Mouse (Mus musculus): ENCODE measurements around the gene Pex3. TPM values are rescaled to one million over a fixed set of nuclear protein-coding genes. Genes with fewer than 3 reads are reported as not detected.

Pex3 gene
- polyA plus RNA-seq, 1 experiment from 2014 or later, result 25.1 TPM

DNA sequence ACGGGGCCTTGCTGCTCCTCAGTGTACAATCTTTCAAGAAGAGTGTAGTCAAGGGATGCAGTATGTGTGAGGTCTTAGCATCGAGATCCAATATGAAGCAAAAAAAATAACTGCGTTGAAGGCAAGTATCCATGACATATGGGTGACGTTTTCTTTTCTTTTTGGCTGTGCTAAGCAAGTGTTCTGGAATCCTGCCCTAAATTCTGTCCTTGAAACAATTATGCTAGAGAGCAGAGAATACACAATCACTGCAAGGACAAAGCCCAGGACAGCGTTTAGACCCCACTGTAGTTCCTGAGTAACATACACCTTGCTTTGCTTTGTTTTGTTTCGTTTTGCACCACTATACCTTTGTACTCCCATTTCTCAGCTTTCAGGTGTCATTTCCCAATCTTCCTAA is 73.6 kb downstream of the Pex3 start:
- Histone ChIP-seq H3K4me1 (replicated peaks; ENCODE audit: control insufficient read depth, insufficient read depth, low read length) (peaks cover 9% of the 10 kb centered on the region), H3K4me2 (ENCODE audit: low read length) (no peak overlapping the region)

DNA sequence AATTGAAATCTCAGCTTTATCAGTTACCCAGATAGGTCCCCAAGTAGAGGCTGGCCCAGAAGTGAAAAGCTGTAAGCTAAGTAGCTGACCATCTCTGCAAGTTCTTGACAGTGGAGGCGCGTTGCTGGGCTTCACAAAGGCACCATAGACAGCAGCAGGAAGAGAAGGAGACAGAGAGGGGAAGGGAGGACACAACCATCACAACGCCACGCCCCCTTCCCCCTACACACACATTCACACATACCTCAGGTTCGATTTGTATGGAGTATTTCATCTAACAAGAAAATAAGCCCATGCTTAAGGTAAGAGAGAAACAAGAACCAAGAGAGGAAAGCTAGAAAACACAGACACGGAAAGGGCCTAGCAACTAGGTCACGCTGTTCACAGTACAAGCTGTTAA is 77.8 kb downstream of the Pex3 start:
- Histone ChIP-seq H3K4me2 (ENCODE audit: low read length) (peak overlapping the region; percentile 83; the same call in 1 of the 2 replicates), H3K9ac (ENCODE audit: low read length) (no peak overlapping the region), H3K4me3 (ENCODE audit: low read depth, low read length) (peak overlapping the region; percentile 46; the same call in 1 of the 2 replicates), H3K4me1 (replicated peaks; ENCODE audit: control insufficient read depth, insufficient read depth, low read length) (peaks cover 9% of the 10 kb centered on the region), H3K27ac (ENCODE audit: low read depth) (no peak overlapping the region), H3K9me3 (ENCODE audit: control insufficient read depth, low read length) (no peaks in the 10 kb centered on the region), H3K36me3 (ENCODE audit: control insufficient read depth, insufficient read depth, low read length) (no peaks in the 10 kb centered on the region), H3K27me3 (replicated peaks; ENCODE audit: control insufficient read depth, insufficient read depth, low read length) (peaks cover 38% of the 10 kb centered on the region)
- ATAC-seq (replicated peaks; ENCODE audit: low FRiP score, low TSS enrichment, low read depth) (no peak), DNase-seq (ENCODE audit: low spot score) (no peak)
- WGBS, result 27% methylated on average over 7 of the region's 7 CpGs

More for the DNA sequence above, 73.6 kb downstream of the Pex3 start:
- WGBS, result 77% methylated on average over 6 of the region's 6 CpGs
- Histone ChIP-seq H3K4me3 (ENCODE audit: low read depth, low read length) (no peak overlapping the region), H3K27ac (ENCODE audit: low read depth) (no peak overlapping the region), H3K9ac (ENCODE audit: low read length) (no peak overlapping the region), H3K9me3 (ENCODE audit: control insufficient read depth, low read length) (no peaks in the 10 kb centered on the region), H3K36me3 (ENCODE audit: control insufficient read depth, insufficient read depth, low read length) (no peaks in the 10 kb centered on the region), H3K27me3 (replicated peaks; ENCODE audit: control insufficient read depth, insufficient read depth, low read length) (peaks cover 21% of the 10 kb centered on the region; the same call in 1 of the 2 replicates)
- ATAC-seq (replicated peaks; ENCODE audit: low FRiP score, low TSS enrichment, low read depth) (no peak), DNase-seq (ENCODE audit: low spot score) (no peak)

DNA sequence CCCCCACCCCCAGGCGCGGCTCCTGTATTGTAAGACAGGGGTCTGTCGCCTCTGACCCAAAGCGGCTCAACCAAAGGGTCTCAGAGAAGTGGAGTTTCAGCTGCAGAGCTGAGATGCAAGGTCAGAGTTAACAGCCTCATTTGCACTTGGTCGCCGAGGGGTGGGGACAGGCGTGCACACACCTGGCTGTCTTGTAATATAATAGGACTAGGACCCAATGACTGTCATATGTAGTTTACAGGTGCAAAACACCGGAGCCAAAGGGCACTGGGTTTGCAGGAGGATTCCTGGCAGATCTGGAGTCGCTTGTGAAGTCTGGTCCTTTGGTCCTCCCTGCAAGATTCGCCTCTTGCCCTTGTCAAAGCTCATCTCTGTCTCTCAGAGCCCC is 78.4 kb downstream of the Pex3 start:
- Histone ChIP-seq H3K9ac (ENCODE audit: low read length) (peak overlapping the region; percentile 66), H3K9me3 (ENCODE audit: control insufficient read depth, low read length) (no peaks in the 10 kb centered on the region), H3K27ac (ENCODE audit: low read depth) (no peak overlapping the region), H3K27me3 (replicated peaks; ENCODE audit: control insufficient read depth, insufficient read depth, low read length) (peaks cover 38% of the 10 kb centered on the region), H3K36me3 (ENCODE audit: control insufficient read depth, insufficient read depth, low read length) (no peaks in the 10 kb centered on the region), H3K4me3 (ENCODE audit: low read depth, low read length) (peak overlapping the region; percentile 46), H3K4me2 (ENCODE audit: low read length) (peak overlapping the region; percentile 83), H3K4me1 (replicated peaks; ENCODE audit: control insufficient read depth, insufficient read depth, low read length) (peaks cover 9% of the 10 kb centered on the region)
- 5% methylated on average over 10 of the region's 10 CpGs for WGBS
- DNase-seq (ENCODE audit: low spot score) (peak; percentile 77), ATAC-seq (replicated peaks; ENCODE audit: low FRiP score, low TSS enrichment, low read depth) (peak; percentile 59)

Other genes with a start within 250 kb of the Pex3 start
- 26.5 and 26.7 TPM in 2 replicates for gene Phactr2, start 78.7 kb downstream of the Pex3 start, polyA plus RNA-seq (2014; fragmentation: Nextera tagmentation; extraction: Ambion mirVana)
- 58.3 and 62.5 TPM in 2 replicates for gene Fuca2, start 53.6 kb downstream of the Pex3 start, polyA plus RNA-seq (2014; fragmentation: Nextera tagmentation; extraction: Ambion mirVana)
- 5.8 and 6.5 TPM in 2 replicates for gene Adat2, start 248 bp downstream of the Pex3 start, polyA plus RNA-seq (2014; fragmentation: Nextera tagmentation; extraction: Ambion mirVana)

Data from intestine, embryonic 14.5 days (tissue).